Mouse (Mus musculus): Measurements from ENCODE around the gene Tmem86b. TPM values are rescaled to one million over a fixed set of nuclear protein-coding genes. Genes with fewer than 3 reads are reported as not detected.

Gene Tmem86b
- total and polyA plus RNA-seq, 3 experiments = 4.8 to 40.0 (median 9.3) TPM

Other genes with a start within 250 kb of the Tmem86b start
Only the 20 nearest of the 24 such genes appear.
- gene Rdh13, start 185.8 kb downstream of the Tmem86b start, total RNA-seq (2014; fragmentation: Nextera tagmentation) = 9.0 and 12.3 TPM in 2 replicates
- gene Rdh13, start 185.8 kb downstream of the Tmem86b start, total RNA-seq (2017) = 14.3 and 16.7 TPM in 2 replicates
- 5.2 and 5.4 TPM in 2 replicates for gene Rdh13, start 185.8 kb downstream of the Tmem86b start, polyA plus RNA-seq (2012)
- gene Eps8l1, start 170.7 kb downstream of the Tmem86b start, total RNA-seq (2014; fragmentation: Nextera tagmentation) = not detected in 2 replicates
- gene Eps8l1, start 170.7 kb downstream of the Tmem86b start, total RNA-seq (2017) = 0.11 TPM in 1 of 2 replicates, not detected in the other
- gene Eps8l1, start 170.7 kb downstream of the Tmem86b start, polyA plus RNA-seq (2012) = not detected in 2 replicates
- 91.9 and 100 TPM in 2 replicates for gene Ppp1r12c, start 129.7 kb downstream of the Tmem86b start, total RNA-seq (2014; fragmentation: Nextera tagmentation)
- gene Ppp1r12c, start 129.7 kb downstream of the Tmem86b start, total RNA-seq (2017) = 91.1 and 99.8 TPM in 2 replicates
- gene Ppp1r12c, start 129.7 kb downstream of the Tmem86b start, polyA plus RNA-seq (2012) = 135 and 173 TPM in 2 replicates
- gene Tnnt1, start 115.0 kb downstream of the Tmem86b start, total RNA-seq (2014; fragmentation: Nextera tagmentation) = not detected in 2 replicates
- 0.17 TPM in 1 of 2 replicates, not detected in the other for gene Tnnt1, start 115.0 kb downstream of the Tmem86b start, total RNA-seq (2017)
- gene Tnnt1, start 115.0 kb downstream of the Tmem86b start, polyA plus RNA-seq (2012) = 0.22 and 0.35 TPM in 2 replicates
- not detected in 2 replicates for gene Tnni3, start 107.2 kb downstream of the Tmem86b start, total RNA-seq (2014; fragmentation: Nextera tagmentation)
- 0.41 TPM in 1 of 2 replicates, not detected in the other for gene Tnni3, start 107.2 kb downstream of the Tmem86b start, total RNA-seq (2017)
- 0.15 TPM in 1 of 2 replicates, not detected in the other for gene Tnni3, start 107.2 kb downstream of the Tmem86b start, polyA plus RNA-seq (2012)
- not detected in 2 replicates for gene Dnaaf3, start 99.0 kb downstream of the Tmem86b start, total RNA-seq (2014; fragmentation: Nextera tagmentation)
- gene Dnaaf3, start 99.0 kb downstream of the Tmem86b start, total RNA-seq (2017) = not detected in 2 replicates
- not detected in 2 replicates for gene Dnaaf3, start 99.0 kb downstream of the Tmem86b start, polyA plus RNA-seq (2012)
- not detected in 2 replicates for gene Syt5, start 83.9 kb downstream of the Tmem86b start, total RNA-seq (2014; fragmentation: Nextera tagmentation)
- not detected in 2 replicates for gene Syt5, start 83.9 kb downstream of the Tmem86b start, total RNA-seq (2017)
- not detected in 2 replicates for gene Syt5, start 83.9 kb downstream of the Tmem86b start, polyA plus RNA-seq (2012)
- not detected in 2 replicates for gene Ptprh, start 27.4 kb downstream of the Tmem86b start, total RNA-seq (2014; fragmentation: Nextera tagmentation)
- 0.05 and 0.06 TPM in 2 replicates for gene Ptprh, start 27.4 kb downstream of the Tmem86b start, total RNA-seq (2017)
- gene Ptprh, start 27.4 kb downstream of the Tmem86b start, polyA plus RNA-seq (2012) = not detected in 2 replicates
- 97.4 and 108 TPM in 2 replicates for gene Ppp6r1, start 27.6 kb upstream of the Tmem86b start, total RNA-seq (2014; fragmentation: Nextera tagmentation)
- gene Ppp6r1, start 27.6 kb upstream of the Tmem86b start, total RNA-seq (2017) = 90.5 and 90.7 TPM in 2 replicates
- 208 and 223 TPM in 2 replicates for gene Ppp6r1, start 27.6 kb upstream of the Tmem86b start, polyA plus RNA-seq (2012)
- 55.3 and 67.8 TPM in 2 replicates for gene Hspbp1, start 53.6 kb upstream of the Tmem86b start, total RNA-seq (2014; fragmentation: Nextera tagmentation)
- 26.5 and 30.6 TPM in 2 replicates for gene Hspbp1, start 53.6 kb upstream of the Tmem86b start, total RNA-seq (2017)
- 124 and 152 TPM in 2 replicates for gene Hspbp1, start 53.6 kb upstream of the Tmem86b start, polyA plus RNA-seq (2012)
- gene Brsk1, start 59.2 kb upstream of the Tmem86b start, total RNA-seq (2014; fragmentation: Nextera tagmentation) = not detected in 2 replicates
- 0.44 TPM in 1 of 2 replicates, not detected in the other for gene Brsk1, start 59.2 kb upstream of the Tmem86b start, total RNA-seq (2017)
- not detected in 2 replicates for gene Brsk1, start 59.2 kb upstream of the Tmem86b start, polyA plus RNA-seq (2012)
- gene Tmem150b, start 93.8 kb upstream of the Tmem86b start, total RNA-seq (2014; fragmentation: Nextera tagmentation) = 1.1 and 1.7 TPM in 2 replicates
- 1.2 and 1.7 TPM in 2 replicates for gene Tmem150b, start 93.8 kb upstream of the Tmem86b start, total RNA-seq (2017)
- gene Tmem150b, start 93.8 kb upstream of the Tmem86b start, polyA plus RNA-seq (2012) = 0.11 and 0.21 TPM in 2 replicates
- 79.7 and 108 TPM in 2 replicates for gene Kmt5c, start 108.7 kb upstream of the Tmem86b start, total RNA-seq (2014; fragmentation: Nextera tagmentation)
- 34.8 and 39.0 TPM in 2 replicates for gene Kmt5c, start 108.7 kb upstream of the Tmem86b start, total RNA-seq (2017)
- gene Kmt5c, start 108.7 kb upstream of the Tmem86b start, polyA plus RNA-seq (2012) = 232 and 325 TPM in 2 replicates
- gene Cox6b2, start 121.7 kb upstream of the Tmem86b start, total RNA-seq (2014; fragmentation: Nextera tagmentation) = 4.2 and 5.3 TPM in 2 replicates
- 1.0 and 2.0 TPM in 2 replicates for gene Cox6b2, start 121.7 kb upstream of the Tmem86b start, total RNA-seq (2017)
- gene Cox6b2, start 121.7 kb upstream of the Tmem86b start, polyA plus RNA-seq (2012) = 7.8 and 8.0 TPM in 2 replicates
- gene Fam71e2, start 139.9 kb upstream of the Tmem86b start, total RNA-seq (2014; fragmentation: Nextera tagmentation) = not detected in 2 replicates
- gene Fam71e2, start 139.9 kb upstream of the Tmem86b start, total RNA-seq (2017) = 0.05 and 0.06 TPM in 2 replicates
- gene Fam71e2, start 139.9 kb upstream of the Tmem86b start, polyA plus RNA-seq (2012) = not detected in 2 replicates
- not detected in 2 replicates for gene Il11, start 151.4 kb upstream of the Tmem86b start, total RNA-seq (2014; fragmentation: Nextera tagmentation)
- gene Il11, start 151.4 kb upstream of the Tmem86b start, total RNA-seq (2017) = not detected in 2 replicates
- 0.13 and 0.15 TPM in 2 replicates for gene Il11, start 151.4 kb upstream of the Tmem86b start, polyA plus RNA-seq (2012)
- not detected in 2 replicates for gene Tmem190, start 151.5 kb upstream of the Tmem86b start, total RNA-seq (2014; fragmentation: Nextera tagmentation)
- gene Tmem190, start 151.5 kb upstream of the Tmem86b start, total RNA-seq (2017) = 0.41 TPM in 1 of 2 replicates, not detected in the other
- gene Tmem190, start 151.5 kb upstream of the Tmem86b start, polyA plus RNA-seq (2012) = not detected in 2 replicates
- 1.7 and 4.7 TPM in 2 replicates for gene Tmem238, start 158.2 kb upstream of the Tmem86b start, total RNA-seq (2014; fragmentation: Nextera tagmentation)
- 6.8 and 12.1 TPM in 2 replicates for gene Tmem238, start 158.2 kb upstream of the Tmem86b start, total RNA-seq (2017)
- 40.6 and 61.2 TPM in 2 replicates for gene Tmem238, start 158.2 kb upstream of the Tmem86b start, polyA plus RNA-seq (2012)
- gene Rpl28, start 161.5 kb upstream of the Tmem86b start, total RNA-seq (2014; fragmentation: Nextera tagmentation) = 1,543 and 2,339 TPM in 2 replicates
- 548 and 573 TPM in 2 replicates for gene Rpl28, start 161.5 kb upstream of the Tmem86b start, total RNA-seq (2017)
- gene Rpl28, start 161.5 kb upstream of the Tmem86b start, polyA plus RNA-seq (2012) = 5,642 and 5,886 TPM in 2 replicates
- 538 and 670 TPM in 2 replicates for gene Ube2s, start 181.2 kb upstream of the Tmem86b start, total RNA-seq (2014; fragmentation: Nextera tagmentation)
- 171 and 195 TPM in 2 replicates for gene Ube2s, start 181.2 kb upstream of the Tmem86b start, total RNA-seq (2017)
- 210 and 243 TPM in 2 replicates for gene Ube2s, start 181.2 kb upstream of the Tmem86b start, polyA plus RNA-seq (2012)